Mouse (Mus musculus) forebrain, embryonic 13.5 days (tissue): ENCODE data around the gene Cuedc2. TPM values are rescaled to one million over a fixed set of nuclear protein-coding genes. Genes with fewer than 3 reads are reported as not detected.

Experiments used
- ATAC-seq: fragments of 200-750 bp; cut with Nextera tagmentation; 2 replicates; pipeline ENCODE4 v1.8.0; 2017
- H3K27ac ChIP-seq: fragments of 300-500 bp; sonication (generic); 2 replicates; pipeline ENCODE4 v1.5.1; 2015; ENCODE audit warnings: inconsistent platforms, mild to moderate bottlenecking, moderate library complexity
- H3K27me3 ChIP-seq: fragments of 300-500 bp; sonication (generic); 2 replicates; pipeline ENCODE4 v1.6.1; 2015; ENCODE audit warnings: mild to moderate bottlenecking, inconsistent platforms
- H3K36me3 ChIP-seq: fragments of 300-500 bp; sonication (generic); 2 replicates; pipeline ENCODE4 v1.6.1; 2015; ENCODE audit warnings: mild to moderate bottlenecking, inconsistent platforms; ENCODE audit not compliant: poor library complexity, severe bottlenecking
- H3K4me1 ChIP-seq: fragments of 300-500 bp; sonication (generic); 2 replicates; pipeline ENCODE4 v1.6.1; 2015; ENCODE audit warnings: inconsistent platforms
- H3K4me2 ChIP-seq: fragments of 300-500 bp; sonication (generic); 2 replicates; pipeline ENCODE4 v1.6.1; 2015; ENCODE audit warnings: inconsistent platforms, mild to moderate bottlenecking, moderate library complexity
- H3K4me3 ChIP-seq: fragments of 300-500 bp; sonication (generic); 2 replicates; pipeline ENCODE4 v1.5.1; 2015; ENCODE audit warnings: mild to moderate bottlenecking, inconsistent platforms
- H3K9ac ChIP-seq: fragments of 300-500 bp; sonication (generic); 2 replicates; pipeline ENCODE4 v1.6.1; 2015; ENCODE audit warnings: mild to moderate bottlenecking, inconsistent platforms
- H3K9me3 ChIP-seq: fragments of 300-500 bp; sonication (generic); replicated peaks from 2 replicates; pipeline ENCODE4 v1.6.1; 2016; ENCODE audit warnings: inconsistent platforms
- WGBS: fragments of 180-500 bp; shearing (Covaris S2); methylation state at CpG from one replicate; pipeline ENCODE4 v1.1.7; 2015; 5-methylcytosine and 5-hydroxymethylcytosine counted together
- polyA plus RNA-seq: library from polyadenylated mRNA; unstranded; fragments of >200 nt; fragmentation: Nextera tagmentation; extraction: Ambion mirVana; gene quantifications from 2 replicates; pipeline ENCODE4 v1.2.1, GENCODE M21; 2015

The Cuedc2 gene
- polyA plus RNA-seq, 1 experiment from 2014 or later, result 309 TPM

DNA sequence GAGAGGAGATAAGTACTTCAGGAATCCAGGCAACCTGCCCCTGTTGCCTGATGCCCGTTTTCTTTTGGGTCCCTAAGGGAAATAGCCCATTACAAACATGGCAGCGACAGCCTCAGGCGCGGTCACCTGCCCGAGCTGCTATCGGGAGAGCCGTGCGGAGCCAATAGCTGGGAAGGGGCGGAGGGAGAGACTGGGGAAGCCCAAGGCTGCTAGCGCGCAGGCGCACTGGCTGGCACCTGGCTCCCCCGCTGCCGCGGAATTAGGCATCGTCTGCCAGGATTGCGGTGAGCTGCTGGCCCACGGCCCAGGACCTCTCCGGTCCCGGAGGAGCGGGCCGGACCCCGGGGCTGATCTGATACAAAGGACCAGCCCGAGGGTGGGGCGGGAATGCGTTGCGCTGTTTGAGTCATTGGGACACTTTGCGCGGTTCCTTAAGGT lies 18.2 kb upstream of the Cuedc2 start:
- no peaks in the 10 kb centered on the region for H3K9me3 ChIP-seq
- H3K4me2 ChIP-seq, result peak overlapping the region; percentile 72
- H3K4me1 ChIP-seq, result peaks cover 10% of the 10 kb centered on the region; the same call in 1 of the 2 replicates
- no peak overlapping the region for H3K27ac ChIP-seq
- peak; percentile 95 for ATAC-seq
- peaks cover 13% of the 10 kb centered on the region for H3K27me3 ChIP-seq
- peak overlapping the region; percentile 49 for H3K4me3 ChIP-seq
- no peaks in the 10 kb centered on the region for H3K36me3 ChIP-seq
- peak overlapping the region; percentile 70 for H3K9ac ChIP-seq
- WGBS, result under 1% methylated on average over 29 of the region's 29 CpGs

DNA sequence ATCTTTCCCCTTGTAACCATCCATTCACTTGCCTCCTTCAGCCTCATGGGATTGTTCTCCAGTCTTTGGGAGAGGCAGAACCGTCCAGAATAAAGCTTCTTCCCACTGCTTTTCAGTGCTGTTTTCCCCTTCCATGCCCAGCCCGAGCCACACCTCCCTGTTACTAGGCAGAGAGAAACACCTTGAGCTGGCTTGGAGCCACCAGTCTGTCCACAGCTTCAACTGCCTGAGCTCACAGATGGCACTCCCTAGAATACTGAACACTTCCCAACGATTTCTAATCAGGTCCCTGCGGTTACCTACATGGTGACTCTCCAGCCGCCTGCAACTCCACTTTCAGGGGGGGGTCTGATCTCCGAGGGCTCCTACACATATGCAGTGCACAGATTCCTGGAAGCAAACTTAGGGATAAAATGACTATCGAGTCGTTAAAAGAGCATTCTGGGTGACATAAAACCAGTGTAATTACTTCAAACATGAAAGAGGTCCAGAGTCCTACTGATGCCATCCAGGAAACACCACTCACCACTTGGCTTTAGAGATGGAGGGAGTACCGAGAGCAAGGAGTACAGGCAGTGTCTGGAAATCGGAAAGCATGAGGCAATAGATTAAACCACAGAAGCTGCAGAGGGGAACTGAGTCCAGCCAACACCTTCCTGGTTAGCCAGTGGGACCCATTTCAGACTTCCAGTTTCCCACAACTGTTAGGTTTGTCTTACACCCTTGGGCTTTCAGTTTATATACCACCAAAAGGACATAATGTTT lies 11.8 kb upstream of the Cuedc2 start, which contains the start of gene 2310034G01Rik:
Gene 2310034G01Rik, minus strand, starts transcription at position 135 of the 765 bp plus-strand sequence.
- Histone ChIP-seq H3K27ac (peak within 1 kb of the TSS; percentile 77), H3K4me1 (peaks cover 25% of the 10 kb centered on the region), H3K4me3 (peak within 1 kb of the TSS; percentile 66), H3K36me3 (no peaks in the 10 kb centered on the region), H3K4me2 (peak within 1 kb of the TSS; percentile 93), H3K9me3 (no peaks in the 10 kb centered on the region), H3K27me3 (peaks cover 35% of the 10 kb centered on the region), H3K9ac (peak within 1 kb of the TSS; percentile 89)
- 54% methylated on average over 10 of the region's 10 CpGs for WGBS
- no peak for ATAC-seq

DNA sequence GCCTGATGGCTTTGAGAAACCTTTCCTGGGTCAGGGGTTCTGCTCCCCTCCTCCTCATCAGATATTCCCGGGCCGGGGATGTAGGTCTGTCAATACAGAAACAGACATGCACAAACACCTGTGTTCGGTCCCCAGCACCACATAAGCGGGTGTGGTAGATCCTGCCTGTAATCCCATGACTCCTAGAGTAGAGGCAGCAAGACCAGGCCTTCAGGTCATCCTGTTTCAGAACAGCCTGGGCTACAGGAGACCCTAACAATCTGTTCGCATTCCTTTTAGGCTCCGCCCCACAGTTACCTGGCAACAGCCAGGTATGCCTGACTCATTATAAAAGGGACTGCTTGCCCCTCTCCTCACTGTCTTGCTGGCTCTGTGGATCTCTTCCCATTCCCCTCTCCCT lies 11.0 kb upstream of the Cuedc2 start:
- peaks cover 35% of the 10 kb centered on the region for H3K27me3 ChIP-seq
- WGBS, result 21% methylated on average over 6 of the region's 6 CpGs
- H3K4me1 ChIP-seq, result peaks cover 25% of the 10 kb centered on the region
- H3K9me3 ChIP-seq, result no peaks in the 10 kb centered on the region
- no peak overlapping the region for H3K27ac ChIP-seq
- peak overlapping the region; percentile 89 for H3K9ac ChIP-seq
- H3K4me3 ChIP-seq, result peak overlapping the region; percentile 66
- ATAC-seq, result peak; percentile 8; the same call in 1 of the 2 replicates
- H3K4me2 ChIP-seq, result peak overlapping the region; percentile 93
- H3K36me3 ChIP-seq, result no peaks in the 10 kb centered on the region

DNA sequence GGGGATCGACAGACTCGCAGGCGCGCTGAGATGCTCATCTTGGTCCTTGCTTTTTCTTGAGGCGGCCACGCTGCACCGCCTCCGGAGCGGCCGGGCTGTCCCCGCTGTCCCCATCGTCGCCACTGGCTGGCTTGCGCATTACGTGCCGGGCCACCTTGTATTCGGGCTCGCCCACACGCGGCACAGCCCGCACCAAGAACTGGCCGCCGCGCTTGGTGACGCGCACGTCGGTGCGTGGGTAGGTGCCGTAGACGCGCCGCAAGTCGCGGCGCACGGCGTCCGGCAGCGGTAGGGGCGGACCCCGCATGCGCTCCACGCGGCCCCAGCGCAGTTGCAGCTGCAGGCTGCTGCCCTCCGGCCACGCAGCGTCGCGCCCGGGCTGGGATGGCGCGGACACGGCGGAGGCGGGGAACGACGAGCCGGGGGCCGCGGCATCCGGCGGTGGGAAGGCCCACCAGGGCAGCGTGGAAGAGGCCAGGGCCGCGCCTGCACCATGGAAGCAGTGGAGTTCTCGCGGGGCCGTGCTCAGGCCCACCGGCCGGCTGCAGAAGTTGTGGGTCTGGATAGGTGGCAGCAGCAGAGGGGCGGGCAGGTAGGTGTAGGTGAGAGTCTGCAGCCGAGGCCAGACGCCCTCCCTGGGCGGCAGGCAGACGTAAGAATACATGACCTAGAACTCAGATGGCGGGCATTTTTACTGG lies 10.4 kb upstream of the Cuedc2 start:
- under 1% methylated on average over 78 of the region's 78 CpGs for WGBS
- H3K4me2 ChIP-seq, result peak overlapping the region; percentile 93

DNA sequence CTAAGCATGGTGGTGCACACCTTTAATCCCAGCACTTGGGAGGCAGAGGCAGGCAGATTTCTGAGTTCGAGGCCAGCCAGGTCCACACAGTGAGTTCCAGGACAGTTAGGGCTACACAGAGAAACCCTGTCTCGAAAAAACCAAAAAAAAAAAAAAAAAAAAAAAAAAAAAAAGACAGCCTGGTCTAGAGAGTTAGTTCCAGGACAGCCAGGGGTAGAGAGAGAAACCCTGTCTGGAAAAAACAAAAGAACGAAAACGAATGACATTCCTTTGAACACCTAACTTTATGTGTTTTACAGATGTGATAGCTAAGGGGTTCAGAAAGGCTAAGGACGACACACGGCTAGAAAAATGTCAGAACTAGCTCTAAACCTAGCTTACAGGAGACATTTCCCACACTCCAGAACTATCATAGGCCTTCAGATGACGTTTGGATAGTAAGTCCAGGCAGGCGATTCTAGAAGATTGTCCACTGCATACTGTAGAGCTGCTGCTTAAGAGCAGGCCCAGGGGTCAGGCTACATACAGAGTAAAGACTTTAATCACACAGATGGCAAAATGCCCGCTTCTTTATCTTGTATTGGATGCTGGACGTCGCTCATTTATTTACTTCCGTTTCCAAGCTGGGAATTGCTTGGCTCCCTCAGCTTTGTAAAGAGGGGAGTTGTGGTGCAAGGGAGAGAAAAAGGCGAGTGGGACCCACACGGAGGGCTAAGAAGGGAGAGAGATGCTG lies 9.6 kb upstream of the Cuedc2 start:
- Histone ChIP-seq H3K27ac (peak overlapping the region; percentile 77), H3K9me3 (no peaks in the 10 kb centered on the region), H3K27me3 (peaks cover 43% of the 10 kb centered on the region), H3K4me1 (peaks cover 25% of the 10 kb centered on the region), H3K9ac (peak overlapping the region; percentile 89), H3K4me3 (peak overlapping the region; percentile 66), H3K36me3 (no peaks in the 10 kb centered on the region), H3K4me2 (peak overlapping the region; percentile 93)
- WGBS, result 30% methylated on average over 14 of the region's 14 CpGs
- no peak for ATAC-seq

More for the DNA sequence above, 10.4 kb upstream of the Cuedc2 start:
- peak overlapping the region; percentile 66 for H3K4me3 ChIP-seq
- H3K9me3 ChIP-seq, result no peaks in the 10 kb centered on the region
- H3K9ac ChIP-seq, result peak overlapping the region; percentile 89
- H3K4me1 ChIP-seq, result peaks cover 25% of the 10 kb centered on the region
- H3K27ac ChIP-seq, result peak overlapping the region; percentile 77
- ATAC-seq, result peak; percentile 95
- peaks cover 37% of the 10 kb centered on the region for H3K27me3 ChIP-seq
- H3K36me3 ChIP-seq, result no peaks in the 10 kb centered on the region

DNA sequence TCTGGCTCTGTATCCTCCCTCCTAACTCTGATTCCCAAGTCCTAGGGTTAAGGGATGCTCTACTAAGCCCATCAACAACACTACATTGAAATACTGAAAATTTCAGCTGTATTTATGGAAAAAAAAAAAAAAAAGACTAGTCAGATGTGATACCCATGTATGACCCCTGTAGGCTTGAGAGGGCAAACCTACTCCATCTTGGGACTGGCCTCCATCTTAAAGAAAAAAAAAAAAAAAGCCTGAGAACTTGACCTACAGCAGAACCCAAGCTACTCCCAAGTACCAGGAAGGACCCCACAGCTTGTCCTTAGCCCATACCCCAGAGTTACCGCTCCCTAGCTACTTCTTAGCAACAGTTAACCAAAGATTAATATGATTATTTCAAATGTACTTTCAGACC lies 8.6 kb upstream of the Cuedc2 start:
- Histone ChIP-seq H3K9ac (no peak overlapping the region), H3K36me3 (no peaks in the 10 kb centered on the region), H3K9me3 (no peaks in the 10 kb centered on the region), H3K27me3 (peaks cover 43% of the 10 kb centered on the region), H3K4me2 (no peak overlapping the region), H3K4me1 (peaks cover 25% of the 10 kb centered on the region), H3K4me3 (no peak overlapping the region), H3K27ac (no peak overlapping the region)
- 97% methylated on average over 1 of the region's 1 CpGs for WGBS
- ATAC-seq, result no peak

DNA sequence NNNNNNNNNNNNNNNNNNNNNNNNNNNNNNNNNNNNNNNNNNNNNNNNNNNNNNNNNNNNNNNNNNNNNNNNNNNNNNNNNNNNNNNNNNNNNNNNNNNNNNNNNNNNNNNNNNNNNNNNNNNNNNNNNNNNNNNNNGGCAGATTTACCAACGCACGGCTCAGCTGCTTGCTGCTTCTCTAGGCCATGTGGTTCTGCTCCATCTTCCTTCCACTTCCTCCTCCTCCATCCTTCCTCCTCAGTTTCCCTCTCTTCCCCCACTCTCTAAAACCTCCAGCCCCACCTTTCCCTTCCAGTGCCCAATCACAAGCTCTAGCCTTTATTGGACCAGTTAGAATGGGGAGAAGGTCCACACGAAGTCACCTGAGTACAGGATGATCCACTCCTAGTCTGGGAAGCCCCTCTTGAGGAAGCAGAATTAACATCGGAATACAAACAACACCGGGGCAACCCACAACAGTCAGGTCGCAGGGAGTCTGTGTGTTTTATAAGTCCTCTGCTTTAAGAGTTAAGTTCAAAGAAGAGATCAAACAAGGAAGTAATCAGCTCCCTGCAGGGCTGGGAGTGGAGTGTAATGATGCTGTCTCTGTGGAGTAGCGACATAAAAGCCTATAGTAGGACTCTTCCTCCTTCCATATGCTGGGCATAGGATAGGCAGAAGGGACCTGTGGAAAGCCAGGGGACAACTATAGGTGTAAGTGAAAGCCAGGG lies 6.4 kb upstream of the Cuedc2 start:
- Histone ChIP-seq H3K4me2 (no peak overlapping the region), H3K9ac (no peak overlapping the region), H3K4me3 (no peak overlapping the region), H3K27ac (no peak overlapping the region), H3K9me3 (no peaks in the 10 kb centered on the region), H3K27me3 (peaks cover 24% of the 10 kb centered on the region), H3K4me1 (peaks cover 19% of the 10 kb centered on the region), H3K36me3 (no peaks in the 10 kb centered on the region)
- 25% methylated on average over 7 of the region's 7 CpGs for WGBS
- no peak for ATAC-seq

DNA sequence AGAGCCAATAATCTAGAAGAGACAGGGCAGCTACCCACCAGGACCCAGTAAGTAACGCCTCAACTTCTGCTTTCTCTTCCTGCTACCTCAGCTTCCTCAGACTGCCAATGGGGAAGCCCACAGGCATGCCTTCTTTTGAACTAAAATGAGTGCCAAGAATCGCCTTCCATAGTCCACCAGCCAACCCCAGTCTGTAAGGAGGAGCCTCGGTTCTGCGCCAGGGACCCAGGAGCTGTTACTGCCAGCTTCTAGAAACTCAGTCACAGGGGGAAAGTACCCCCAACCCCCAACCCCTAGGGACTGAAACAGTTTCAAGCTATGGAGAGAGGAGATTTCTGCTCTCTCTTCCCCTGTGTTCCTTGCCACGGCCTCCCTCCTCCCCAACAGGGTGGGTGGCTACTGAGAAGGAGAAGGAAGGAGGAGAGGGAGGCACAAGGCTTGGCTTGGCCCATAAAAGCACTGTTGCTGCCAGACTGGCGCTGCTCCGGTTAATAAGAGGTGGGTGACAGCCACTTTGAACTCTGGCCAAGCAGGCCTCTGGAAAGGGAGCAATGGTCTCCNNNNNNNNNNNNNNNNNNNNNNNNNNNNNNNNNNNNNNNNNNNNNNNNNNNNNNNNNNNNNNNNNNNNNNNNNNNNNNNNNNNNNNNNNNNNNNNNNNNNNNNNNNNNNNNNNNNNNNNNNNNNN lies 927 bp upstream of the Cuedc2 start:
- ATAC-seq, result peak; percentile 30
- Histone ChIP-seq H3K27ac (peak overlapping the region; percentile 41), H3K27me3 (peaks cover 7% of the 10 kb centered on the region; the same call in 1 of the 2 replicates), H3K4me3 (no peak overlapping the region), H3K36me3 (no peaks in the 10 kb centered on the region), H3K4me1 (peaks cover 22% of the 10 kb centered on the region), H3K4me2 (peak overlapping the region; percentile 81), H3K9me3 (no peaks in the 10 kb centered on the region), H3K9ac (0 out of 2 replicates have a peak overlapping the region, but pooled peaks have one; percentile 0)
- 65% methylated on average over 7 of the region's 7 CpGs for WGBS

DNA sequence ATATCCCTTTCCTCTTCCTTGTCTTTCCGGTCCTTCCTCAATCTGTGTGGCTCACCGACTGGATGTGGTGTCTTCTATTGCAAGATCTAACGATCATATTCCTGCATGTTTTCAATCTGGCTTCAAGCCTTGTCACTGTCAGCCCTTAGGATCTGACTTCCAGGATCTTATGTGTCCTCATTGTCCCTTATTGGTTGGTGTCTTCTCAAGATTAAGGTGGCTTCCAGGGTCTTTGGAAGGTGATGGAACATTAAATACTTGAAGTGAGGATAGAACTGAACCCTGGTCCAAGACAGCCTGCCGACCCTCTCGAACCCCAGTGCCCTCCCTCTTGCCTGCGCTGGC lies 412 bp upstream of the Cuedc2 start:
- H3K4me1 ChIP-seq, result peaks cover 22% of the 10 kb centered on the region
- no peaks in the 10 kb centered on the region for H3K9me3 ChIP-seq
- 54% methylated on average over 6 of the region's 6 CpGs for WGBS
- H3K27me3 ChIP-seq, result peaks cover 5% of the 10 kb centered on the region; the same call in 1 of the 2 replicates
- peak overlapping the region; percentile 81 for H3K4me2 ChIP-seq
- peak overlapping the region; percentile 41 for H3K27ac ChIP-seq
- H3K36me3 ChIP-seq, result no peaks in the 10 kb centered on the region
- no peak; the same call in 1 of the 2 replicates for ATAC-seq
- peak overlapping the region; percentile 70 for H3K4me3 ChIP-seq
- H3K9ac ChIP-seq, result peak overlapping the region; percentile 50; the same call in 1 of the 2 replicates

DNA sequence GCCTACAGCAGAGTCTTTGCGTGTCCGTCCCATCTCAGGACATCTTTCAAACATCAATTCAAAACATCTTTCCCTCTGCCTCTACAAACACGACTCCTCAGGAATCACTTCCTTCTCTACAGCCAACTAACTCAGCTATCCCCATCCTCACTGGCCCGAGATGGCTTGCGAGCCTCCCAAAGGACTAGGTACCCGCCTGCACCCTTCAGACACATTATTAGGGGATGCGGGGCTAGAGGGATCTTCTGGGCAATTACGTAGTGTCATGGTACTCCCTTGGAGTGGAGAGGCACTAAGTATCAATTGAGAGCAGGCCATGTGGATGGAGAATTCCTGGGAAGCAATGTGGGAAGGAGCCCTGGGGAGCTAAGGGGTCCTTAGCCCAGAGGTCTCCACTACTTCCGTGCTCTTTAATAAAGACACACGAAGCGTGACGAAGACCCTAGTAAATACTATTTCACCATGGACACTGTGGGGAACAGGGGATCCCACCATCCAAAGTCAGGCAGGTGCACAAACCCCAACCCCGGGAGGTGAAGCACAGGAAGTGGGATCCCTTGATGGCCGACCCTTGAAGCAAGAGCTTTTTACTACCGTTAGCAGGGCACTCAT lies 677 bp downstream of the Cuedc2 start:
- Histone ChIP-seq H3K9ac (peak overlapping the region; percentile 81), H3K4me2 (peak overlapping the region; percentile 81), H3K9me3 (no peaks in the 10 kb centered on the region), H3K4me3 (peak overlapping the region; percentile 70), H3K27me3 (no peaks in the 10 kb centered on the region), H3K36me3 (0 out of 2 replicates have a peak, but pooled peaks cover under 1% of the 10 kb centered on the region), H3K27ac (peak overlapping the region; percentile 42; the same call in 1 of the 2 replicates), H3K4me1 (peaks cover 25% of the 10 kb centered on the region)
- 27% methylated on average over 15 of the region's 15 CpGs for WGBS
- ATAC-seq, result no peak
